Mouse (Mus musculus): Measurements from ENCODE around the gene Coq10a. TPM values are rescaled to one million over a fixed set of nuclear protein-coding genes. Genes with fewer than 3 reads are reported as not detected.

Gene Coq10a
- polyA plus RNA-seq, 1 experiment, result 61.2 TPM

DNA sequence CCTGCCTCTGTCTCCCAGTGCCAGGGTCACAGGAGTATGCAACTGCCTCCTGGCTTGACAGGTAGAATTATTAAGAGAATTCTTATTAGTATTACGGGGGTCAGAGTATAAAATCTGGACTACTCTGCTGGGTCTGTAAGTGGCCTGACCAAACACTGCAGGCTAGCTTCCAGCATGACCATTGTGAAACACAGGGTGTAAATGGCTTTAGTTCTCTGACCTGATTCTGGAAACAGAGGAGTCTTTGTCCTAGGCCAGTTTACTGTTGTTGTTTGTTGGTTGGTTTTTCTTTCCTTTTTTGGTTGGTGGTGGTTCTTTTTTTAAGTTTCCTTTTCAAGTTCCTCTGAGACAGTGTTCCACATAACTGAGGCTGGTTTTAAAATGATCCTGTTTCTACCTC is 25.4 kb downstream of the Coq10a start:
- no peak overlapping the region for H3K4me3 ChIP-seq
- no peaks in the 10 kb centered on the region for H3K27me3 ChIP-seq (ENCODE audit: control insufficient read depth, insufficient read depth, insufficient read length)
- H3K4me2 ChIP-seq (ENCODE audit: low read depth), result peak overlapping the region; percentile 43
- H3K79me2 ChIP-seq (ENCODE audit: control insufficient read depth, insufficient read depth), result peaks cover 89% of the 10 kb centered on the region
- TF ChIP-seq MYOG (IDR thresholded peaks at IDR 0.05; ENCODE audit: control insufficient read depth in 1 of 3, insufficient read depth in 1 of 3, insufficient read length in 2 of 3, low read depth in 2 of 3) (no peak), CEBPB (IDR thresholded peaks at IDR 0.05; ENCODE audit: insufficient read depth, poor library complexity, severe bottlenecking) (no peak), TCF3 (IDR thresholded peaks at IDR 0.05; ENCODE audit: insufficient read length, low read depth) (no peak), MYOD1 (IDR thresholded peaks at IDR 0.05; ENCODE audit: control insufficient read depth in 1 of 3, insufficient read length in 2 of 3, low read depth in 2 of 3) (no peak), USF1 (IDR thresholded peaks at IDR 0.05; ENCODE audit: low read depth) (no peak), E2F4 (IDR thresholded peaks at IDR 0.05; ENCODE audit: insufficient read depth) (no peak)
- no peak overlapping the region for H3ac ChIP-seq (ENCODE audit: control insufficient read depth, insufficient read length)
- no peaks in the 10 kb centered on the region for H3K36me3 ChIP-seq (ENCODE audit: control insufficient read depth, insufficient read depth)

DNA sequence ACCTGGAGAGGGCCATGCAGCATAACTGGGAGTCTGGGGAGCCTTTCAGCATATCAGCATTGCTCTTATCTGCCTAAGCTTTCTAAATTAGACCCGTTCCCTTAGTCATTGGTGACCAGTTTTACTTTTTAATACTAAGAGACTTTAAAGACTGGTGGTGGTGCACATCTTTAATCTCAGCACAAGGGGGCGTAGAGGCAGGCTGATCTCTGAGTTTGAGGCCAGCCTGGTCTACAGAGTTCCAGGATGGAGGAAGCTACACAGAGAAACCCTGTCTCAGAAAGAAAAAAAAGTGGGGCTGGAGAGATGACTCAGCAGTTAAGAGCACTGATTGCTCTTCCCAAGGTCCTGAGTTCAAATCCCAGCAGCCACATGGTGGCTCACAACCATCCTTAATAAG is 28.5 kb downstream of the Coq10a start:
- peak overlapping the region; percentile 93 for H3K4me2 ChIP-seq (ENCODE audit: low read depth)
- peaks cover 64% of the 10 kb centered on the region for H3K79me2 ChIP-seq (ENCODE audit: control insufficient read depth, insufficient read depth)
- no peak overlapping the region for H3K4me3 ChIP-seq
- H3K36me3 ChIP-seq (ENCODE audit: control insufficient read depth, insufficient read depth), result no peaks in the 10 kb centered on the region
- no peaks in the 10 kb centered on the region for H3K27me3 ChIP-seq (ENCODE audit: control insufficient read depth, insufficient read depth, insufficient read length)
- no peak overlapping the region for H3ac ChIP-seq (ENCODE audit: control insufficient read depth, insufficient read length)
- TF ChIP-seq REST (IDR thresholded peaks at IDR 0.05; ENCODE audit: insufficient read depth, insufficient read length) (no peak), SRF (IDR thresholded peaks at IDR 0.05; ENCODE audit: control insufficient read depth, insufficient read length, low read depth) (no peak), MYOG (IDR thresholded peaks at IDR 0.05; ENCODE audit: control insufficient read depth in 1 of 3, insufficient read depth in 1 of 3, insufficient read length in 2 of 3, low read depth in 2 of 3) (no peak), POLR2AphosphoS2 (IDR thresholded peaks at IDR 0.05; ENCODE audit: insufficient read length, low read depth) (no peak), MAX (IDR thresholded peaks at IDR 0.05; ENCODE audit: low read depth) (no peak), CEBPB (IDR thresholded peaks at IDR 0.05; ENCODE audit: insufficient read depth, poor library complexity, severe bottlenecking) (no peak), MYOD1 (IDR thresholded peaks at IDR 0.05; ENCODE audit: control insufficient read depth in 1 of 3, insufficient read length in 2 of 3, low read depth in 2 of 3) (no peak), USF1 (IDR thresholded peaks at IDR 0.05; ENCODE audit: low read depth) (no peak), TCF12 (IDR thresholded peaks at IDR 0.05; ENCODE audit: insufficient read depth, poor library complexity, severe bottlenecking) (no peak), TCF3 (IDR thresholded peaks at IDR 0.05; ENCODE audit: insufficient read length, low read depth) (no peak), POLR2A (IDR thresholded peaks at IDR 0.05; ENCODE audit: insufficient read length, low read depth) (no peak), E2F4 (IDR thresholded peaks at IDR 0.05; ENCODE audit: insufficient read depth) (no peak)

DNA sequence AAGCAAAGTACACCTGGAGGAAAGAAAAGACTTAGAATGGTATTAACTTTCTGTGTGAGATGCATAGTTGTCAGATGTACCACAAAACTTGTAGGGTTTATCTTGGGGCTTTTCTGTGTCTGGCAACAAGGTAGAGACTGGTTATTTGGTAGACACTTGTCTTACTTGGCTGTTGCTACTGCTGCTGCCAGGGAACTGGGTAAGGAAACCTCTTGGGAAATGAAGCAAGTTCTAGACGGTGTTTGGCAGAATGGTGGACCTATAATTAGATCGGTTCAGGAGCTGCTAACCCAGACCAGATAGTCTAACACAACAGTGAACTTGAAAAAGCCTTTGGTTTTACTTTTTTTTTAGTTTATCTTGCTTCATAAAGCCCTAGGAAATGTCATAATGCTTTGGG is 29.8 kb downstream of the Coq10a start:
- H3K4me3 ChIP-seq, result peak overlapping the region; percentile 80
- H3K4me2 ChIP-seq (ENCODE audit: low read depth), result peak overlapping the region; percentile 93
- no peak overlapping the region for H3ac ChIP-seq (ENCODE audit: control insufficient read depth, insufficient read length)
- no peaks in the 10 kb centered on the region for H3K27me3 ChIP-seq (ENCODE audit: control insufficient read depth, insufficient read depth, insufficient read length)
- no peaks in the 10 kb centered on the region for H3K36me3 ChIP-seq (ENCODE audit: control insufficient read depth, insufficient read depth)
- H3K79me2 ChIP-seq (ENCODE audit: control insufficient read depth, insufficient read depth), result peaks cover 62% of the 10 kb centered on the region
- TF ChIP-seq REST (IDR thresholded peaks at IDR 0.05; ENCODE audit: insufficient read depth, insufficient read length) (no peak), POLR2AphosphoS2 (IDR thresholded peaks at IDR 0.05; ENCODE audit: insufficient read length, low read depth) (no peak), CEBPB (IDR thresholded peaks at IDR 0.05; ENCODE audit: insufficient read depth, poor library complexity, severe bottlenecking) (no peak), TCF3 (IDR thresholded peaks at IDR 0.05; ENCODE audit: insufficient read length, low read depth) (no peak), MYOG (IDR thresholded peaks at IDR 0.05; ENCODE audit: control insufficient read depth in 1 of 3, insufficient read depth in 1 of 3, insufficient read length in 2 of 3, low read depth in 2 of 3) (no peak), MYOD1 (IDR thresholded peaks at IDR 0.05; ENCODE audit: control insufficient read depth in 1 of 3, insufficient read length in 2 of 3, low read depth in 2 of 3) (no peak), POLR2A (IDR thresholded peaks at IDR 0.05; ENCODE audit: insufficient read length, low read depth) (no peak)

DNA sequence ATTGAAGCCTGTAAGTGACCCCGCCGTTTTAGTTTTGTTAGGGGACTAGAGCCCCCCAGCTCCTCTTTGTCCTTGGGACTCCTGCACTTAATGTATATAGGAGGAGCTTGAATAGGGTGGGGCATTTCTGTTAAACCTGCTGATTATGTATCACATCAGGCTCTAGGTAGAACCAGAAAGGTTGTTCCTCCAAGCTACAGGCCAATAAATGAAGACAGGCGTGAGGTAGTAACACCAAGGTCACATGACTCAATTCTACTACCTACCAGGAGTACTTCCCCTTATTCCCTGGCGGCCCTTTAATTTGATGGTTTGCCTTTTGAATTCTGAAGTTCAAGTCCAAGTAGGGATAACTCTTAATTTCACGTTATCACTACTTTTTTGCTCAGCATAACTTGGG is 30.4 kb downstream of the Coq10a start:
- Histone ChIP-seq H3K79me2 (ENCODE audit: control insufficient read depth, insufficient read depth) (peaks cover 56% of the 10 kb centered on the region), H3K4me2 (ENCODE audit: low read depth) (peak overlapping the region; percentile 93), H3K4me3 (peak overlapping the region; percentile 80), H3K27me3 (ENCODE audit: control insufficient read depth, insufficient read depth, insufficient read length) (no peaks in the 10 kb centered on the region), H3ac (ENCODE audit: control insufficient read depth, insufficient read length) (peak overlapping the region; percentile 19), H3K36me3 (ENCODE audit: control insufficient read depth, insufficient read depth) (no peaks in the 10 kb centered on the region)
- no peak for TF ChIP-seq REST (IDR thresholded peaks at IDR 0.05; ENCODE audit: insufficient read depth, insufficient read length)
- TF ChIP-seq USF1 (IDR thresholded peaks at IDR 0.05; ENCODE audit: low read depth), result peak; percentile 84
- no peak for TF ChIP-seq MYOG (IDR thresholded peaks at IDR 0.05; ENCODE audit: control insufficient read depth in 1 of 3, insufficient read depth in 1 of 3, insufficient read length in 2 of 3, low read depth in 2 of 3)
- no peak for TF ChIP-seq E2F4 (IDR thresholded peaks at IDR 0.05; ENCODE audit: insufficient read depth)

DNA sequence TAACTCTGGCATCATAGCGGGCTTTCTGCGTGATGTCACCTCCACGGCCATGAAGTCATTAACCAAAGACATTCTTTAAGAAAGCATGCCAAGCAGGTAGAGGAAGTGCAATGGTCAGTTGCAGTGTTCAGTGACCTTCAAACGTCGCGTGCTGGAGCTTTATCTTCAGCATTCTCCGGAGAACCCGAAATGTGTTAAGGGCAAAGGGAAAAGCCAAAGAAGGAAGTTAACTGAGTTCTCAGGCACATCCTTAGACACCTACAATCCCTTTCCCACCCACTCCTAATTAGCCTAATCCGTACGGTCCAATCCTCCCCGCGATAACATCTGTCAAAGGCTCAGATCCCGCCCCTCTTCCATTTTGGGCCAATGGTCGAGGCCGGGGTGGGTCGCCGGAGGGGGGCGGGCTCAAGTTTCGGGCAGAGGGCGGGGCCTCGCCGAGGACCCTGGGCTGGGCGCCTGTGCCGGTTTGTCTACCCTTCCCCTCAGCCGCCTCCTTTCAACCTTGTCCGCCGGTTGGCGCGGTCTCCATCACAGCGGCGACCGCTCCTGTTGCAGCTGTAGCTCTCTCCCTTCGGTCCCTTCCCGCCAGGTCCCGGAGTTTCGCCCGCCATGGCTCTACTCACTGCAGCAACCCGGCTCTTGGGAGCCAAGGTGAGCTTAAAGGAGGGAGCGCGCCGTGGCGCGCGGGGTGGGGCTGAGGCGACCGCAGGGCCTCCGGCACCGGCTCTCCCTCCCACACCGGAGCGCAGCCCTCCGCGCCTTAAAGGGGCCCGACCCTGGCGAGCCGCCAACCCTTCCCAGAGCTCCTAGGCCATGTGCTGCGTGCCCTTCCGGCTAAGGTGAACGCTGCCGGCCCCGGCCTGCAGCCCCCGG is 31.3 kb downstream of the Coq10a start, which contains the start of gene Cs:
Cs (plus strand) TSS at position 429 of the 876 bp plus-strand sequence.
- H3K27me3 ChIP-seq (ENCODE audit: control insufficient read depth, insufficient read depth, insufficient read length), result no peaks in the 10 kb centered on the region
- TF ChIP-seq MYOD1 (IDR thresholded peaks at IDR 0.05; ENCODE audit: control insufficient read depth in 1 of 3, insufficient read length in 2 of 3, low read depth in 2 of 3) (no peak), CEBPB (IDR thresholded peaks at IDR 0.05; ENCODE audit: insufficient read depth, poor library complexity, severe bottlenecking) (no peak), TCF12 (IDR thresholded peaks at IDR 0.05; ENCODE audit: insufficient read depth, poor library complexity, severe bottlenecking) (no peak), POLR2A (IDR thresholded peaks at IDR 0.05; ENCODE audit: insufficient read length, low read depth) (peak; percentile 87), MAX (IDR thresholded peaks at IDR 0.05; ENCODE audit: low read depth) (peak; percentile 82), E2F4 (IDR thresholded peaks at IDR 0.05; ENCODE audit: insufficient read depth) (no peak), SRF (IDR thresholded peaks at IDR 0.05; ENCODE audit: control insufficient read depth, insufficient read length, low read depth) (peak; percentile 81), REST (IDR thresholded peaks at IDR 0.05; ENCODE audit: insufficient read depth, insufficient read length) (no peak), POLR2AphosphoS2 (IDR thresholded peaks at IDR 0.05; ENCODE audit: insufficient read length, low read depth) (peak; percentile 89), TCF3 (IDR thresholded peaks at IDR 0.05; ENCODE audit: insufficient read length, low read depth) (no peak), USF1 (IDR thresholded peaks at IDR 0.05; ENCODE audit: low read depth) (no peak)
- H3K4me2 ChIP-seq (ENCODE audit: low read depth), result peak within 1 kb of the TSS; percentile 93
- H3K4me3 ChIP-seq, result peak within 1 kb of the TSS; percentile 80
- H3K36me3 ChIP-seq (ENCODE audit: control insufficient read depth, insufficient read depth), result no peaks in the 10 kb centered on the region
- peaks cover 48% of the 10 kb centered on the region for H3K79me2 ChIP-seq (ENCODE audit: control insufficient read depth, insufficient read depth)
- peak within 1 kb of the TSS; percentile 19 for H3ac ChIP-seq (ENCODE audit: control insufficient read depth, insufficient read length)
